Mouse (Mus musculus) kidney, adult 2 months (tissue): ENCODE data around the gene Scfd2.

Experiments used
- CTCF ChIP-seq: fragments of 200-500 bp; conservative IDR thresholded peaks from 2 replicates; pipeline ENCODE4 v1.5.1; 2011; ENCODE audit warnings: low read depth, mild to moderate bottlenecking, control low read depth, low read length, moderate library complexity, mixed read lengths; ENCODE audit not compliant: insufficient read depth, insufficient read length
- POLR2A ChIP-seq: fragments of 200-500 bp; IDR thresholded peaks from one replicate; pipeline ENCODE4 v1.6.1; 2011; ENCODE audit warnings: low read depth, low read length, control low read depth

- TF ChIP-seq CTCF = peak; percentile 46
- no peak for TF ChIP-seq POLR2A
Observed at GRCm38 (mm10) chr5:74297113-74297512, 234.4 kb downstream of the Scfd2 start.
